Mouse (Mus musculus): ENCODE results near the gene St8sia1.

St8sia1 gene

DNA sequence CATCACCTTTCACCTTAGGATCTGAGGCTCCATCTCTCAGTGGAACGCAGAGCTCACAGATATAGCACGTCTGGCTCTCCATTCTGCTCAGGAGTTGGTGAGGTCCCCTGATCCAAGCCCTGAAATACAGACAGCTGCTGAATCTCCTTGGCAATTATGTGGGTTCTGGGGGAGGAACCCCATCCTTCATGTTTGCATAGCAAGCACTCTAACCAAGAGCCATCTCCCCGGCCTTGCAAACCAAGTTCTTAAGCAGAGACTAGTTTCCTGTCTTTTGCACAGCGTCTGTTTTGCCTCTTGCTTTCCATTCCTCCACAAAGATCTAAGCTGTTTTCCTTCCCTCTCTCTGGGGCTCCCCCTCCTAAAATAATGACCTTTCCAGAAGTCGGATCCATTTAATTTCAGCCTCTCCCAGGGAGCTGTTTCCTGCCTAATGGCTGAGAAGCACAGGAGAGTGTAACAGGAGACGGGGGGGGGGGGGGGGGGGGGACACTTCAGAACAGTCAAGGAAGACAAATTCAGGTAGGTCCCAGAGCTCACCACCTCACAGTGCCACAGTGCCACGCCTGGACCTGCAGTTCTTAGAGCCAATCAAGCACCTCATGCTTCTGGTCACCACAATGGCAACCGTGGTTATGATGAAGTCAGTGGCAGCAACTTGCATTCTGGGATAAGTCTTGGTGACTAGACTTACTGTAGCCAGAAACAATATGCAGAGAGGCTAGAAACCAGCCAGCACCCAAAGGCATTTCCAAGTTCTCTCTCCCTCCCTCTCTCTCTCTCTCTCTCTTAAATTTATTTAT lies 18.0 kb downstream of the St8sia1 start:
- in situ Hi-C loops (cut with MboI, MseI) = no loop called here

GRCm38 (mm10) chr6:142945461-142945860 lies 18.8 kb downstream of the St8sia1 start:
- in situ Hi-C loops (cut with MboI, MseI) = no loop called here

GRCm38 (mm10) chr6:142944470-142944869 lies 19.8 kb downstream of the St8sia1 start:
- in situ Hi-C loops (cut with MboI, MseI) = no loop called here

DNA sequence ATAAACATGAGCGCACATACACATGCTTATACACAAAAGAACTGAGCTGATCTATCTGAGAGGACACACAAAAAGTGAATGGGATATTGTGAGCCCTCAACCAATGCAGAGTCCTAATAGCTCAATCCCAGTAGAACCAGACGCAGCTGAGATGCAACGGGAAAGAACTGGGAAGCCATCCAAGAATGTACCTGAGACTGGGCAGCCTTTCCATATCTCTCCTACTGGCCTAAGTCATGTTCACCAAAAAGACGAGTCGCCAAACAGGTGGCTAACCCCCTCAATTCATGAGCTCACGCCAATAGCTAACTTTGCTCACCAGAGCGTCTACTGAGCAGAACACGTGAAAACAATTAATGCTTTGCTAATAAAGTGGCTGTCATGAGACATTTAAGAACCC lies 20.8 kb downstream of the St8sia1 start:
- in situ Hi-C loops (cut with MboI, MseI) = no loop called here

DNA sequence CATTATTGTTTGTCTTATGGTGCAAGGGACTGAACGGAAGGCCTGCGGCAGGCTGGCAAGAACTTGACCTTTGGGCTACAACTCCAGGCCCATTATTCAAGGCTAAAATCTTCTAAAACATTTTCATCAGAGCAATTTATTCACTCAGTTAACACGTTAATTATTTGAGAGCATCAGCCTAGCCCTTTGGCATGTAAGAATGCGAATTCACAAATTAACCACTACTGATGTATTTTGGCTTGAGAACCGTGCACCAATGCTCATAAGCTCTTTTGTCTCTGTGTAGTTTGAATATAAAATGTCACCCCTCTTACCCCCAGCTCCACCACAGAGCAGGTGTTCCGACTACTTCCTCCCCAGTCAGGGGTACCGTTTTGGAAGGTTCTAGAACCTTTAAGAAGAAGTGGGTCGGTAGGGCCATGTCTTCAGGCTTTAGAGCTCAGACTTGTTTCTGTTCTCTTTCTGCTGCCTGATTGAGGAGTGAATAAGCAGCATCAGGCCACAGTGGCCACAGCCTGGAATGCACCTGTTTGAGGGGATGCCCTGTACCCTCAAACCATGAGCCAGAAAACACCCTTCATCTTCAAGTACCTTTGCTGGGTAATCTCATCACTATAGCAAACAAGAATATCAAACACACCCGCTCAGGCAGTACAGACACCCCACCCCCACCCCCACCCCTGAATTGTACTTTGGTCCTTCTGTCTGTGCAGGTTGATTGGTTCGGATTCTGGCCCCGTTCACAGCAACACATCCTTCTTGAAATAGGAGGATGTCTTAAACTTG lies 22.5 kb downstream of the St8sia1 start:
- in situ Hi-C loops (cut with MboI, MseI) = no loop called here

- in situ Hi-C loops (cut with MboI, MseI) = no loop called here
Measured at GRCm38 (mm10) chr6:142941078-142941477, 23.2 kb downstream of the St8sia1 start.

- in situ Hi-C loops (cut with MboI, MseI) = no loop called here
Measured at GRCm38 (mm10) chr6:142938549-142939345, 25.5 kb downstream of the St8sia1 start.

DNA sequence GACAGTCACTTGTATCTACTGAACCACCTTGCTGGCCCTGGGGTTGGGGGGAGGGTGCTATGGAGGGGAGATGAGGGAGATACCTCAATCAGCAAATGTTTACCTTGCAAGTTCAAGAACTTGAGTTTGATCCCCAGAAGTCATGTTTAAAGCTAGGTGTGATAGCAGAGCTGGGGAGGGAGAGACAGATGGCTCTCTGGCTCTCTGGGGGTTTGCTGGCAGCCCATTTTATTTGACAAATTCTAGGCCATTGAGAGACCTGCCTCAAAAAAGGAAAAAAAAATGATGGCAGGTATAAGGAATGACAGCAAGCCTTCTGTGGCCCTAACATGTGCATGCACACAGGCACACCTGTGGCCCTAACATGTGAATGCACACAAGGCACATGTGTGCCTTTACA lies 26.2 kb downstream of the St8sia1 start:
- in situ Hi-C loops (cut with MboI, MseI) = no loop called here

DNA sequence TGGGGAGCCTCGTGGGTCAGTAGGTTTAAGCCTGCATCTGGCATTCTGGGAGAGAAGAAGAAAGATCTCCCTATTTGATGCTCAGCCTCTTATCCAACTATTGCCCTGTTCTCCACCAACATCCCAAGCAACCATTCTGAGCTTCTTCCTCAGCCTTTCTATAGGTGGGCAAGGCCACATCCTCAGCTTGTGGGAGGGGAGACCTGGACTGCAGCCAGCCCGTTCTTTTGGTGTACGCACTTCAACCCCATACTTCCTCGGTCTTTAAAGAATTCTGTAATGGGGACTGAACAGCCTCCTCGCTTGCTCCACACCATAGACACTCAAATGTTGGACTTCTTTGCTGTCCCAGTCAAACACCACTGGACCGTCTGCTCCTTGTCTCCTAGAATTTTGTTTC lies 31.7 kb downstream of the St8sia1 start:
- in situ Hi-C loops (cut with MboI, MseI) = no loop called here

DNA sequence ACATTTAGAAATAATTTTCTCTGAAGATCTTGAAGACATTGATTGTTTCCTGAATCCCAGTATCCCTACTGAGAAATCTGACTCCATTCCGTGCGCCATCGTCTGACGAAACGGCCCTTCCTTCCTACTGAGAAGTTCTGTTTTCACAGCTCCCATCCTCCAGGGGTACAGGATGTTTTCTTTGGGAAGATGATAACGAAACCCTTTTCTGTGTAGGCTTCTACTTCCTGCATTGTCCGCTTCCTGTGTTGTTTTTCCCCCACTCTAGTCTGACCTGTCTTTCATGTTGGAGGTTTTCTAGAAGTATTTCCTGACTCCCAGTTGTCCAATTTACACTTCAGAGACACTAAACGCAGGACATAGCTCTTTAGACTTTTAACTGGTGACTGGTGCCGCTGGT lies 32.1 kb downstream of the St8sia1 start:
- in situ Hi-C loops (cut with MboI, MseI) = no loop called here

- in situ Hi-C loops (cut with MboI, MseI) = no loop called here
Measured at GRCm38 (mm10) chr6:142928551-142929309, 35.5 kb downstream of the St8sia1 start.

GRCm38 (mm10) chr6:142926901-142927605 lies 37.2 kb downstream of the St8sia1 start:
- in situ Hi-C loops (cut with MboI, MseI) = no loop called here

- in situ Hi-C loops (cut with MboI, MseI) = no loop called here
Measured at GRCm38 (mm10) chr6:142925921-142926320, 38.3 kb downstream of the St8sia1 start.

GRCm38 (mm10) chr6:142925374-142925773 lies 38.9 kb downstream of the St8sia1 start:
- in situ Hi-C loops (cut with MboI, MseI) = no loop called here

GRCm38 (mm10) chr6:142920901-142921300 lies 43.4 kb downstream of the St8sia1 start:
- in situ Hi-C loops (cut with MboI, MseI) = no loop called here

GRCm38 (mm10) chr6:142918691-142919090 lies 45.6 kb downstream of the St8sia1 start:
- in situ Hi-C loops (cut with MboI, MseI) = loop anchor here (5.0 kb wide), 2 partner anchors 34 to 36 kb away; no protein-coding TSS in a partner anchor

GRCm38 (mm10) chr6:142917471-142917901 lies 46.8 kb downstream of the St8sia1 start:
- in situ Hi-C loops (cut with MboI, MseI) = loop anchor here (5.0 kb wide), 2 partner anchors 35 kb away; no protein-coding TSS in a partner anchor

GRCm38 (mm10) chr6:142916271-142916941 lies 47.8 kb downstream of the St8sia1 start:
- in situ Hi-C loops (cut with MboI, MseI) = loop anchor here (5.0 kb wide), 2 partner anchors 34 to 36 kb away; no protein-coding TSS in a partner anchor

GRCm38 (mm10) chr6:142915464-142915863 lies 48.8 kb downstream of the St8sia1 start:
- in situ Hi-C loops (cut with MboI, MseI) = loop anchor here (5.0 kb wide), 2 partner anchors 33 to 37 kb away; no protein-coding TSS in a partner anchor

DNA sequence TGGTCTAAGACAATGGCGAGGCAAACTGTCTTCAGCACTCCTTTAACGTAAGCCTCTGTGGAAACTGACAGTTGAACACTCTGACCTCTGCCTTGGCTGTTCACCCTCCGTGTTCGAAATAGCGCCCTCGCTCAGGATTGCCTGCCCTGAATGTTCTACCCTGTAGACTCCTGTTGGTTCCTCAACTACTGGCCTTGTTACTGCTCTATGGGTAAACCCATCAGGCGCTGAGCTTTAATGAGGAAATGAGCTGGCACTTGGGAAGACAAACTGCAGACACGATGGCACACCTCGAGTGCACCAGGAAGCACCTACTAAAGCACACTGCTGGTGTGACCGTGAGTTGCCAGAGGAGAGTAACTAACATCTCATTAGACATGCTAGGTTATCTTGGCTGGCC lies 49.6 kb downstream of the St8sia1 start:
- in situ Hi-C loops (cut with MboI, MseI) = loop anchor here (5.0 kb wide), 2 partner anchors 32 to 38 kb away; no protein-coding TSS in a partner anchor

Data from T-helper 2 cell (primary cell).